Comparison of ENCODE assay signal across 23 mouse cellular contexts in the genomic region with DNA sequence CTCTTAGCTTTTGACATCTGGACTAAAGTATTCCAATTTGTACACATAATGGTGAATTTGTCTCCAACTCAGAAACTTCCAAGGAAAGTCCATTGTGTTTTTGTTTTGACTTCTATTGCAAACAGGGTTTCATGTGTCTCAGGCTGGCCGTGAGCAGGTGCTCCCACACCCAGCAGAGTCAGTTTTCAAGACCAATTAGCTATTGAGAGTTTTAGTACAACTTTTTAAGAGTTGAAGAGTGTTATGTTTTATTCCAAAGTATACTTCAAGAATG. TPM values are rescaled to one million over a fixed set of nuclear protein-coding genes. Genes with fewer than 3 reads are reported as not detected.
DNase-seq lines count a peak whose midpoint lies in the region; ATAC-seq lines count a peak whose summit lies in the region.
"Had no signal": no experiment of that assay in that cellular context is flagged by ENCODE, and none has a peak within 500 bp of the region (broad histone marks: within the 10 kb centered on the region; RNA-seq: fewer than 3 reads in every experiment).

No protein-coding gene starts in this region.

- no peak overlapping the region for H3K4me2 ChIP-seq in hindbrain, embryonic 11.5 days (replicated peaks; ENCODE audit: low read depth, low read length)
- H3K4me2 ChIP-seq in hindbrain, embryonic 13.5 days: no peak overlapping the region
- H3K4me2 ChIP-seq in midbrain, embryonic 11.5 days: no peak overlapping the region
- no peak overlapping the region for H3K4me2 ChIP-seq in forebrain, embryonic 15.5 days (replicated peaks)
- H3K4me2 ChIP-seq: heart, embryonic 15.5 days; liver, embryonic 15.5 days; midbrain, embryonic 13.5 days; neural tube, embryonic 12.5 days had no signal

- no peak for DNase-seq in hindbrain, embryonic 11.5 days (ENCODE audit: low spot score)
- DNase-seq in midbrain, embryonic 11.5 days (ENCODE audit: low spot score, missing footprints): peak; percentile 86
- no peak for DNase-seq in midbrain, embryonic 10.5 days (ENCODE audit: low spot score)
- DNase-seq in thymus, postnatal 10 days (ENCODE audit: low spot score in 2 of 2): no peak
- DNase-seq in MN1 (ENCODE audit: low spot score): no peak
- DNase-seq: adrenal gland, adult 8-10 months; cerebellum, adult 18-20 months; cerebellum, postnatal 14 days; gastrocnemius, adult 2 months; heart, postnatal 36 days; kidney, postnatal 36 days; liver; right cerebral cortex, postnatal 25 days; spleen, adult 18-20 months had no signal

- no peaks in the 10 kb centered on the region for H3K4me1 ChIP-seq in hindbrain, embryonic 11.5 days (replicated peaks; ENCODE audit: control insufficient read depth, insufficient read depth, low read length)
- no peaks in the 10 kb centered on the region for H3K4me1 ChIP-seq in hindbrain, embryonic 13.5 days (replicated peaks)
- H3K4me1 ChIP-seq in midbrain, embryonic 11.5 days (ENCODE audit: control insufficient read depth, insufficient read depth, low read length): peaks cover 3% of the 10 kb centered on the region; the same call in 1 of the 2 replicates
- peaks cover 12% of the 10 kb centered on the region for H3K4me1 ChIP-seq in midbrain, embryonic 10.5 days
- H3K4me1 ChIP-seq in forebrain, embryonic 15.5 days: no peaks in the 10 kb centered on the region
- H3K4me1 ChIP-seq: heart, embryonic 15.5 days; liver, embryonic 15.5 days; neural tube, embryonic 12.5 days had no signal

- no peak overlapping the region for H3K27ac ChIP-seq in hindbrain, embryonic 11.5 days (ENCODE audit: low read depth, low read length)
- no peak overlapping the region for H3K27ac ChIP-seq in hindbrain, embryonic 13.5 days
- H3K27ac ChIP-seq in midbrain, embryonic 11.5 days (ENCODE audit: low read depth, low read length): no peak overlapping the region
- H3K27ac ChIP-seq in midbrain, embryonic 10.5 days (replicated peaks): no peak overlapping the region
- H3K27ac ChIP-seq in forebrain, embryonic 15.5 days (replicated peaks): no peak overlapping the region
- H3K27ac ChIP-seq: gastrocnemius, adult 2 months; heart, embryonic 15.5 days; hindbrain, postnatal 0 days; liver, embryonic 15.5 days; midbrain, embryonic 13.5 days; neural tube, embryonic 12.5 days had no signal

- no peaks in the 10 kb centered on the region for H3K36me3 ChIP-seq in hindbrain, embryonic 11.5 days (ENCODE audit: control insufficient read depth, insufficient read depth, low read length)
- no peaks in the 10 kb centered on the region for H3K36me3 ChIP-seq in hindbrain, embryonic 13.5 days
- no peaks in the 10 kb centered on the region for H3K36me3 ChIP-seq in midbrain, embryonic 11.5 days (ENCODE audit: control insufficient read depth, insufficient read depth, low read length)
- H3K36me3 ChIP-seq in midbrain, embryonic 10.5 days: no peaks in the 10 kb centered on the region
- no peaks in the 10 kb centered on the region for H3K36me3 ChIP-seq in forebrain, embryonic 15.5 days
- H3K36me3 ChIP-seq: heart, embryonic 15.5 days; liver, embryonic 15.5 days; midbrain, embryonic 13.5 days; neural tube, embryonic 12.5 days had no signal

- no peak overlapping the region for H3K9ac ChIP-seq in hindbrain, embryonic 11.5 days (ENCODE audit: low read depth, low read length)
- H3K9ac ChIP-seq in hindbrain, embryonic 13.5 days: no peak overlapping the region
- H3K9ac ChIP-seq in midbrain, embryonic 11.5 days (ENCODE audit: low read length): no peak overlapping the region
- H3K9ac ChIP-seq in forebrain, embryonic 15.5 days (replicated peaks): no peak overlapping the region
- H3K9ac ChIP-seq: heart, embryonic 15.5 days; liver, embryonic 15.5 days; midbrain, embryonic 13.5 days; neural tube, embryonic 12.5 days had no signal

- 0 out of 2 replicates have a peak, but pooled peaks have one; percentile 16 for ATAC-seq in hindbrain, embryonic 11.5 days (ENCODE audit: low FRiP score)
- ATAC-seq in hindbrain, embryonic 13.5 days (ENCODE audit: low FRiP score): no peak
- 0 out of 2 replicates have a peak, but pooled peaks have one; percentile 4 for ATAC-seq in midbrain, embryonic 11.5 days (ENCODE audit: low FRiP score)
- ATAC-seq in forebrain, embryonic 15.5 days (replicated peaks): peak; percentile 20; the same call in 1 of the 2 replicates
- ATAC-seq: activated CD4-positive, CD25-positive, alpha-beta regulatory T cell, adult 4 months; hindbrain, postnatal 0 days; intestine, postnatal 0 days had no signal

- no peak overlapping the region for H3K4me3 ChIP-seq in hindbrain, embryonic 11.5 days (ENCODE audit: low read depth, low read length)
- no peak overlapping the region for H3K4me3 ChIP-seq in hindbrain, embryonic 13.5 days
- H3K4me3 ChIP-seq in midbrain, embryonic 11.5 days (ENCODE audit: low read depth, low read length): no peak overlapping the region
- H3K4me3 ChIP-seq in midbrain, embryonic 10.5 days: no peak overlapping the region
- no peak overlapping the region for H3K4me3 ChIP-seq in forebrain, embryonic 15.5 days
- H3K4me3 ChIP-seq: gastrocnemius, adult 2 months; heart, embryonic 15.5 days; liver, embryonic 15.5 days; midbrain, embryonic 13.5 days; neural tube, embryonic 12.5 days had no signal

- H3K27me3 ChIP-seq in hindbrain, embryonic 11.5 days (ENCODE audit: control insufficient read depth, insufficient read depth, low read length): no peaks in the 10 kb centered on the region
- no peaks in the 10 kb centered on the region for H3K27me3 ChIP-seq in hindbrain, embryonic 13.5 days
- no peaks in the 10 kb centered on the region for H3K27me3 ChIP-seq in midbrain, embryonic 11.5 days (ENCODE audit: control insufficient read depth, insufficient read depth, low read length)
- H3K27me3 ChIP-seq in midbrain, embryonic 10.5 days (ENCODE audit: low read depth, poor library complexity, severe bottlenecking): no peaks in the 10 kb centered on the region
- no peaks in the 10 kb centered on the region for H3K27me3 ChIP-seq in forebrain, embryonic 15.5 days
- H3K27me3 ChIP-seq: heart, embryonic 15.5 days; liver, embryonic 15.5 days; midbrain, embryonic 13.5 days; neural tube, embryonic 12.5 days had no signal

- no peaks in the 10 kb centered on the region for H3K9me3 ChIP-seq in hindbrain, embryonic 11.5 days (ENCODE audit: control insufficient read depth, low read length)
- H3K9me3 ChIP-seq in hindbrain, embryonic 13.5 days: no peaks in the 10 kb centered on the region
- no peaks in the 10 kb centered on the region for H3K9me3 ChIP-seq in midbrain, embryonic 11.5 days (ENCODE audit: control insufficient read depth, low read length)
- H3K9me3 ChIP-seq in midbrain, embryonic 10.5 days (replicated peaks): no peaks in the 10 kb centered on the region
- no peaks in the 10 kb centered on the region for H3K9me3 ChIP-seq in forebrain, embryonic 15.5 days
- H3K9me3 ChIP-seq: heart, embryonic 15.5 days; liver, embryonic 15.5 days; midbrain, embryonic 13.5 days; neural tube, embryonic 12.5 days had no signal

- 52% methylated on average over 1 of the region's 1 CpGs for WGBS in hindbrain, embryonic 11.5 days
- 37% methylated on average over 1 of the region's 1 CpGs for WGBS in hindbrain, embryonic 13.5 days
- WGBS in midbrain, embryonic 11.5 days: 38% methylated on average over 1 of the region's 1 CpGs
- 57% methylated on average over 1 of the region's 1 CpGs for WGBS in midbrain, embryonic 10.5 days
- 6% methylated on average over 1 of the region's 1 CpGs for WGBS in forebrain, embryonic 15.5 days

RNA-seq across cellular contexts. Expression of a gene that starts 44.1 kb away (rescaled TPM):
- 0.21 and 0.32 TPM in 2 replicates for polyA plus RNA-seq in hindbrain, embryonic 11.5 days (2014; fragmentation: Nextera tagmentation; extraction: Ambion mirVana)
- 0.05 TPM in 1 of 2 replicates, not detected in the other for polyA plus RNA-seq in hindbrain, embryonic 13.5 days (2015; fragmentation: Nextera tagmentation; extraction: Ambion mirVana)
- 0.05 and 0.17 TPM in 2 replicates for polyA plus RNA-seq in midbrain, embryonic 11.5 days (2014; fragmentation: Nextera tagmentation; extraction: Ambion mirVana)
- polyA plus RNA-seq in midbrain, embryonic 10.5 days (2016; fragmentation: Nextera tagmentation; extraction: Ambion mirVana): 0.06 and 0.10 TPM in 2 replicates
- polyA plus RNA-seq in forebrain, embryonic 15.5 days (2015; fragmentation: Nextera tagmentation; extraction: Ambion mirVana): not detected in 2 replicates
- polyA plus RNA-seq: activated CD4-positive, CD25-positive, alpha-beta regulatory T cell, adult 4 months had no signal
